Mouse (Mus musculus) kidney, postnatal 25 days (tissue): Measurements from ENCODE around the gene Sp8.

ENCODE experiments used
- DNase-seq, 2 experiments: peaks; one replicate each; pipeline ENCODE4 v3.0.0; 2021; ENCODE audit warnings: mixed read lengths in 2 of 2

Gene Sp8

GRCm38 (mm10) chr12:118846221-118846620 is at the start of gene Sp8:
Gene Sp8 (plus strand): TSS chr12:118846329.
- no peak for DNase-seq

- no peak for DNase-seq
Observed at GRCm38 (mm10) chr12:118811328-118811961, 34.7 kb upstream of the Sp8 start.

DNA sequence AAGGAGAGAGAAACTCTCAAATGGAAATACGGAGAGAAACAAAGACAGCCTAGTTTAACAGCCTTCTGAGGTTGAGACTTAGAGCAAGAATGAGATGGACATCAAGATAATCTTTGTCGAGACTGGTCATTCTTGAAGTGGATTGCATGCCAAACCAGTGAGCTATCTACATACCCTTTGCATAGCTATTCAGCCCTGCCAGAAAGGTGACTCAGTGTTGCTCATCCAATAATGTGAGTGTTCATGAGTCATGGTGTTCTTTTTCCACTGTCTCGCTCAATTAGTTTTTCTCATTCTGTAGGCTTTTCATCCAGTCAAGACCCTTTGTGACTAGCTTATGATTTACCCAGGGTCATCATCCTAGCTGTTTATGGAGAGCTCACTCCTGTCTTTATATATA is 31.6 kb upstream of the Sp8 start:
- no peak for DNase-seq

GRCm38 (mm10) chr12:118816156-118816555 is 30.0 kb upstream of the Sp8 start:
- DNase-seq: no peak

DNA sequence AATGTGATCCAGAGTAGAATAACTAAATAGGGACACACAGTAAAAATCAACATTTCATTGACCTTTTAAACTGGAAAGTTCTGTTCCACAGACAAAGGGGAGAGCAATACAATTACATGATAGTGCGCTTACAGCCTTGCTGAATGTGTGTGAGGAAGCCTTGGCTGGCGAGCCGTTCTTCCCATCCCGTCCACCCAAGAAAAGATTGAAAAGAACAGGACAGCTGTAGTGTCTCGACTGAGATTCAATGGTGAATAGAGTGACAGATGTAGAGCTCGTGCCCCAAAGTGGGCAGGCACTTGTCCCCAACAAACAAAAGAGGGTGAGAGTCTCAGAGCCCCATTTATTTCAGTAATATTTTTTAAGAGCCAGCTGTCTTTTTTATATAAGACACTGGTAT is 16.2 kb upstream of the Sp8 start:
- no peak for DNase-seq

- DNase-seq: peak; percentile 49 to 59
Observed at GRCm38 (mm10) chr12:118836411-118837341, 9.5 kb upstream of the Sp8 start.

DNA sequence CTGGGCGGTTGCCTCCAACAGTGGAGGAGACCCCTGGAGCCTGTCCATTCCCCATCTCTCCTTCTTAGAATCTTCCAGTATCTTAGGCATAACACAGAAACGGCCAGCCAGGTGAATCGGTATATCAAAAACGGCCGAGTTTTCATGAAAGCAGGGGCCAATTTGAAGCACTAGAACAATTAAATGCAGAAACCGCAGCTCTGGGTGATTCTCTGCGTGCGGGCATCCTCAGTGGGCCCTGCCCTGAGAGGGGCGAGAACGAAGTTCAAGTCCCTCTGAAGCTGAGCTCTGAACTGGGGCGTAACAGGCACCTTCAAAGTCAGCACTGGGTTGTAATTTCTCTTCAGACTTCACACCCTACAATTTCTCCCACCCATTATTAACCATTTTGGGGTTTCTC is 8.8 kb upstream of the Sp8 start:
- no peak for DNase-seq

DNA sequence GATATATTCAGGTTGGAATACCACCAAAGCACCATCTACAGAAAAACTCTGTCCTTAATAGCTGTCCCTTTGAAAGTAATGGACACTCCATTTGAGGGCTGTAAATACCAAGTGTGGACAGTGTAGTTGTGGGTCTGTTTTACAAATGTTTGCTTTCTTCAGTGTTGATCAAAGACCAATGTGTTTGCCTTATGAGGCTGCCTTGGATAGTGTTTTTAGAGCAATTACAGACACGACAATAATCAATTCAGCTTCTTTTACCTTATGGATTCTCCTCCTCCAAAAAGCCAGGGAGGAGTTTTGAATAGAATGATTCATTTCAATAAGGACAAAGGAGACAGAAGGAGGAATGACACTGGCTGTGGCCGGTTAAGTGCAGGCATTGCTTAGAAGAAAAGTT is 7.9 kb upstream of the Sp8 start:
- no peak for DNase-seq

DNA sequence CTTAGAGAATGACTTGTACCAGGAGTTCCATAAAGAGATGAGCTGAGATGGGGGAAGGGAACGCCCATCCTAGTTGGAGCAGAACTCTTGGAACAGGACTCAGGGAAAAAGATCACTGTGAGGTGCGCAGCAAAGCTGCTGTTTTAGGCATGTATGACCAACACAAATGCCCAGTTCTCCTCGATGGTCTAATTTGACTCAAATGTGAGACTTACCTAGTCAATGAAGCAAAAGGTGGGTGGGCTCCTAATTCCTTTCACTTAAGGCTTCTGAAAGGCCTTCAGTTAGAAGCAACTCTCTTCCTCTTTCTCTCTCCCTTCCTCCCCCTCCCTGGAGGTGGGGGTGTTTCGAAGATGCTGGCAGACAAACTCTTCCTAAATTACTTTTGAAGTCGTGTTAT is 6.7 kb upstream of the Sp8 start:
- DNase-seq: no peak

DNA sequence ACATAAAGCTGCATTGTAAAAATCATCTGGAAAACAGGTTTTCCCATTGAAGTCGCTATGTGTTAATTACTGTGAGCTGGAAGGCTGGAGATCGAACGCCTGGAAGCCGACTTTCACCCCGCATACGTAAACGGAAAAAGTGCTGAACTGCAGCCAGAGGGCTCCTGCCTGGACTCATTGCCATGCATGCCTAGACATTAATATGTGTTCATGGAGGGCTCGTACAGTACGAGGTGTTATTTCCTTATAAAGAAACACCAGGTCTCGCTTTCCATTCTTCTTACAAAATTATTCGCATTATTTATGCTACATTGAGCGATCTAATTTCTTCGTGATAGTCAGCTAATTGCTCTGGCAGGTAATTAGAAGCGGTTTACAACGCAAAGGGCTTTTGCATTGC is 5.8 kb upstream of the Sp8 start:
- DNase-seq: peak in 1 of 2 experiments; percentile 36

- DNase-seq: no peak
Observed at GRCm38 (mm10) chr12:118840861-118841260, 5.3 kb upstream of the Sp8 start.

GRCm38 (mm10) chr12:118841381-118841922 is 4.7 kb upstream of the Sp8 start:
- no peak for DNase-seq

GRCm38 (mm10) chr12:118841971-118842550 is 4.1 kb upstream of the Sp8 start:
- no peak for DNase-seq

- DNase-seq: peak in 1 of 2 experiments; percentile 35
Observed at GRCm38 (mm10) chr12:118842671-118843411, 3.3 kb upstream of the Sp8 start.

GRCm38 (mm10) chr12:118844111-118844510 is 2.0 kb upstream of the Sp8 start:
- no peak for DNase-seq

GRCm38 (mm10) chr12:118844841-118845240 is 1.3 kb upstream of the Sp8 start:
- no peak for DNase-seq

GRCm38 (mm10) chr12:118845351-118845750 is 778 bp upstream of the Sp8 start:
- DNase-seq: no peak

- DNase-seq: peak in 1 of 2 experiments; percentile 9
Observed at GRCm38 (mm10) chr12:118846649-118847321, 656 bp downstream of the Sp8 start.

- DNase-seq: no peak
Observed at GRCm38 (mm10) chr12:118847381-118847780, 1.3 kb downstream of the Sp8 start.

- DNase-seq: peak in 1 of 2 experiments; percentile 31
Observed at GRCm38 (mm10) chr12:118847861-118848495, 1.8 kb downstream of the Sp8 start.

DNA sequence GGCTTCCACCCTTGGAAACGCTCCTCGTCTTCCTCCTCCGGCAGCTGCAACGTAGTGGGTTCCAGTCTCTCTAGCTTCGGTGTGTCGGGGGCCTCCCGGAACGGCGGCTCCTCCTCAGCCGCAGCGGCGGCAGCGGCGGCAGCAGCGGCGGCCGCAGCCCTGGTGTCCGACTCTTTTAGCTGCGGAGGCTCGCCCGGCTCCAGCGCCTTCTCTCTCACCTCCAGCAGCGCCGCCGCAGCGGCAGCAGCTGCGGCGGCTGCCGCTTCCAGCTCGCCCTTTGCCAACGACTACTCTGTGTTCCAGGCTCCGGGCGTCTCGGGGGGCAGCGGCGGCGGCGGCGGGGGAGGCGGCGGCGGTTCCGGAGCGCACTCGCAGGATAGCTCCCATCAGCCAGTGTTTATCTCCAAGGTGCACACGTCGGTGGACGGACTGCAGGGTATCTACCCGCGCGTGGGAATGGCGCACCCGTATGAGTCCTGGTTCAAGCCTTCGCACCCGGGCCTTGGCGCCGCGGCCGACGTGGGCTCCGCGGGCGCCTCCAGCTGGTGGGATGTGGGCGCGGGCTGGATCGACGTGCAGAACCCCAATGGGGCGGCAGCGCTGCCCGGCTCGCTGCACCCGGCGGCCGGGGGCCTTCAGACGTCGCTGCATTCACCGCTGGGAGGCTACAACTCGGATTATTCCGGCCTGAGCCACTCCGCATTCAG is 2.5 kb downstream of the Sp8 start:
- DNase-seq: peak; percentile 10 to 34
